Mouse (Mus musculus): ENCODE data around the gene Bsx.

DNA sequence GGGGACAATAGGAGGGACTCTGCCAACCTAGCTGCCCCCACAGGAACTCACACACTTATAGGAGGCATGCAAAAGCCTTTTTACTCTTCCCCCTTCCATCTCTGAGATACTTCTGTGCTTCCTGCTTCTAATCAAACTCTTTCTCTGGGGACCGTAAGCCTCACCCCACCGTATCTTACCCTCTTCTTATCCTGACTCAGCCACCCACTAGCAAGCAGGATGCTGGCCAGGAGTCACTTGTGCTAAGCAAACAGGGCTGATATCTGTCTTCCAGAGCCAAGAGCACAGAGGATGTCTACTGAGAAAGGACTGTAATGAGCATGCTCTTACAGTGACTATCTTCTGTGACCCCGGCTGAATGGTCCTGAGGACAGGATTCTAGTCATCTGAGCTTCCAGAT is 34.3 kb upstream of the Bsx start:
- no peak for TF ChIP-seq POLR2A (IDR thresholded peaks at IDR 0.05; ENCODE audit: low read depth, low read length)
- no peak for TF ChIP-seq CTCF (IDR thresholded peaks at IDR 0.05; ENCODE audit: extremely low read depth, insufficient read depth, insufficient read length, insufficient replicate concordance)

Data from spleen, adult 2 months (tissue).